ENCODE assay signal across 9 mouse cellular contexts in the genomic region with DNA sequence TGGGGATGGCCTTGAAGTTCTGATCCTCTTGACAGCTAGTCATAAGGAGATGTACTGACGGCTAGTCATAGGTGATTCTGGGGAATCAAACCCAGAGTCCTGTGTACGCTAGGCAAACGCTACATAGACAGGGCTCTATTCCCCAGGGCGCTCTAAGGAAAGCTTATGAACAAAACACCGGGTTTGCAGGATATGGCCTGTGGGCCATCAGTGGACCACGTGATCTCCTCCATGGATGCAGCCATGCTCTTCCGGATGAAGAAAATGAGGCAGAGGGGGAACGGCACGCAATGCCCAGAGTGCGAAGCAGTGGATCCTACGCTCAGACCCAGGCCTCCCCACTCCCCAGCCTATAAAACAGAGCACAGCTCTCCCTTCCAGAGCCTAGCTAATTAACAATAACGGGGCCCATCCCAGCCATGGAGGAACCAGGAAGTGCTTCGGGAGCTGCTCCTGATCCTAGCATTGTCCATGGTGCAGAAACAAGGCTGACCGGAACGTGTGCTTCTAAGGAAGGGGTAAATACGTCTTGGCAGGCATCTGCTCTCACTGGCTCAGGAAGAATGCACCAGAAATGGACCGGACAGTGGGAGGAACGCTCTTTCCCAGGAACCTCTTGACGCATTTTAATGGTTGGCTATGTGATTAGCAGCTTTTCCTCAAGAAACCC. TPM values are rescaled to one million over a fixed set of nuclear protein-coding genes. Genes with fewer than 3 reads are reported as not detected.
DNase-seq lines count a peak whose midpoint lies in the region; ATAC-seq and TF ChIP-seq lines count a peak whose summit lies in the region.
"Had no signal": no experiment of that assay in that cellular context is flagged by ENCODE, and none has a peak within 500 bp of the region (broad histone marks: within the 10 kb centered on the region; RNA-seq: fewer than 3 reads in every experiment).

No protein-coding gene starts in this region.

- WGBS in kidney, postnatal 0 days: 68% methylated on average over 19 of the region's 19 CpGs
- 73% methylated on average over 19 of the region's 19 CpGs for WGBS in heart, embryonic 16.5 days

- no peak overlapping the region for H3K4me2 ChIP-seq in kidney, postnatal 0 days (ENCODE audit: low read length)
- no peak overlapping the region for H3K4me2 ChIP-seq in heart, embryonic 16.5 days (ENCODE audit: low read depth, low read length)

- no peak overlapping the region for H3K4me3 ChIP-seq in kidney, postnatal 0 days (replicated peaks; ENCODE audit: low read depth, low read length)
- H3K4me3 ChIP-seq in heart, embryonic 16.5 days (ENCODE audit: low read length): no peak overlapping the region
- H3K4me3 ChIP-seq: myocyte had no signal

- H3K27me3 ChIP-seq in kidney, postnatal 0 days (ENCODE audit: insufficient read depth, low read length): no peaks in the 10 kb centered on the region
- no peaks in the 10 kb centered on the region for H3K27me3 ChIP-seq in heart, embryonic 16.5 days (ENCODE audit: control insufficient read depth, insufficient read depth, low read length)

- ATAC-seq in kidney, postnatal 0 days (replicated peaks; ENCODE audit: low FRiP score, low read depth): no peak
- peak; percentile 28; the same call in 1 of the 2 replicates for ATAC-seq in heart, embryonic 16.5 days (replicated peaks; ENCODE audit: extremely low read depth, insufficient read depth, low FRiP score)

- peak; percentile 53 for DNase-seq in kidney, postnatal 0 days (ENCODE audit: low spot score)
- no peak for DNase-seq in kidney, adult 11 months
- peak; percentile 65 to 84 for DNase-seq in heart, adult 9 months (ENCODE audit: low spot score in 2 of 2)
- peak; percentile 42 for DNase-seq in lung, postnatal 36 days
- no peak for DNase-seq in left cerebral cortex, postnatal 10 days (ENCODE audit: extremely low spot score in 1 of 2, low spot score in 2 of 2)
- no peak for DNase-seq in left cerebral cortex, postnatal 36 days (ENCODE audit: low spot score in 2 of 2)

- TF ChIP-seq CTCF in kidney, postnatal 0 days (IDR thresholded peaks at IDR 0.05; ENCODE audit: low read depth): no peak

- peak overlapping the region; percentile 71 for H3K27ac ChIP-seq in kidney, postnatal 0 days
- H3K27ac ChIP-seq in heart, embryonic 16.5 days (ENCODE audit: low read length): peak overlapping the region; percentile 84
- H3K27ac ChIP-seq: macrophage had no signal

- H3K9ac ChIP-seq in kidney, postnatal 0 days (ENCODE audit: low read depth, low read length): no peak overlapping the region
- H3K9ac ChIP-seq in heart, embryonic 16.5 days (ENCODE audit: low read length): no peak overlapping the region

- no peaks in the 10 kb centered on the region for H3K36me3 ChIP-seq in kidney, postnatal 0 days (ENCODE audit: insufficient read depth, low read length)
- no peaks in the 10 kb centered on the region for H3K36me3 ChIP-seq in heart, embryonic 16.5 days (ENCODE audit: control insufficient read depth, insufficient read depth)

- intact Hi-C loops in left cerebral cortex, postnatal 10 days (cut with DNase I): no loop called here
- intact Hi-C loops in left cerebral cortex, postnatal 36 days (cut with DNase I): no loop called here

- no peaks in the 10 kb centered on the region for H3K9me3 ChIP-seq in kidney, postnatal 0 days (replicated peaks; ENCODE audit: low read length)
- H3K9me3 ChIP-seq in heart, embryonic 16.5 days (replicated peaks; ENCODE audit: control insufficient read depth, low read length): 0 out of 2 replicates have a peak, but pooled peaks cover 2% of the 10 kb centered on the region

- H3K4me1 ChIP-seq in kidney, postnatal 0 days (replicated peaks; ENCODE audit: insufficient read depth, low read length): no peaks in the 10 kb centered on the region
- H3K4me1 ChIP-seq in heart, embryonic 16.5 days (ENCODE audit: control insufficient read depth, insufficient read depth, low read length): peaks cover 33% of the 10 kb centered on the region

RNA-seq across cellular contexts. Expression of a gene that starts 36.5 kb away (rescaled TPM):
- polyA plus RNA-seq in kidney, postnatal 0 days (2015; fragmentation: Nextera tagmentation; extraction: Ambion mirVana): 6.5 and 6.8 TPM in 2 replicates
- polyA plus RNA-seq in heart, embryonic 16.5 days (2015; fragmentation: Nextera tagmentation; extraction: Ambion mirVana): 3.2 and 4.6 TPM in 2 replicates
- 10 to 100 TPM; 42.6 to 43.4 TPM for total RNA-seq in left cerebral cortex, postnatal 10 days (2021)
- total RNA-seq in left cerebral cortex, postnatal 36 days (2021): 10 to 100 TPM; 31.3 to 32.4 TPM

RNA-seq across cellular contexts. Expression of a gene that starts 39.9 kb away (rescaled TPM):
- 21.8 and 24.1 TPM in 2 replicates for polyA plus RNA-seq in kidney, postnatal 0 days (2015; fragmentation: Nextera tagmentation; extraction: Ambion mirVana)
- polyA plus RNA-seq in heart, embryonic 16.5 days (2015; fragmentation: Nextera tagmentation; extraction: Ambion mirVana): 55.4 and 61.2 TPM in 2 replicates
- 100 to 1,000 TPM; 430 to 441 TPM for total RNA-seq in left cerebral cortex, postnatal 10 days (2021)
- 100 to 1,000 TPM; 424 to 526 TPM for total RNA-seq in left cerebral cortex, postnatal 36 days (2021)

RNA-seq across cellular contexts. Expression of a gene that starts 40.4 kb away (rescaled TPM):
- 970 and 975 TPM in 2 replicates for polyA plus RNA-seq in kidney, postnatal 0 days (2015; fragmentation: Nextera tagmentation; extraction: Ambion mirVana)
- polyA plus RNA-seq in heart, embryonic 16.5 days (2015; fragmentation: Nextera tagmentation; extraction: Ambion mirVana): 606 and 610 TPM in 2 replicates
- total RNA-seq in left cerebral cortex, postnatal 10 days (2021): 100 to 1,000 TPM; 520 to 524 TPM
- 100 to 1,000 TPM; 416 to 501 TPM for total RNA-seq in left cerebral cortex, postnatal 36 days (2021)

Comparison
In these comparisons a context has a peak if more than half of its experiments do, and no peak if none do; other contexts are left out.
1. DNase-seq: peak in kidney, postnatal 0 days (single experiment), heart, adult 9 months (2 of 2) and lung, postnatal 36 days (single experiment); none in kidney, adult 11 months (single experiment), left cerebral cortex, postnatal 10 days (0 of 2) and left cerebral cortex, postnatal 36 days (0 of 2).